Mouse (Mus musculus) CH12.LX (cell line): ENCODE measurements around the gene Prss2.
"Not testable (repeated sequence)": the region's sequence is repeated elsewhere in the genome, so short reads cannot be mapped to it uniquely, and the experiment has no call there.

ENCODE experiments used
- BHLHE40 ChIP-seq: IDR thresholded peaks from 2 replicates; pipeline ENCODE4 v1.6.1; 2011; ENCODE audit warnings: mild to moderate bottlenecking, low read depth, low read length, improper control_type of control experiment
- CHD2 ChIP-seq: IDR thresholded peaks from 2 replicates; pipeline ENCODE4 v1.6.1; 2011; ENCODE audit warnings: low read length, improper control_type of control experiment
- CTCF ChIP-seq, 2 experiments: IDR thresholded peaks in 1 of 2; conservative IDR thresholded peaks in 1 of 2; 2 replicates each; pipeline ENCODE4 v1.5.1; 2011 to 2012; ENCODE audit warnings: low read depth in 2 of 2, low read length in 2 of 2, improper control_type of control experiment in 1 of 2, inconsistent platforms in 1 of 2, mild to moderate bottlenecking in 1 of 2, moderate library complexity in 1 of 2
- EP300 ChIP-seq: IDR thresholded peaks from 2 replicates; pipeline ENCODE4 v1.6.1; 2011; ENCODE audit warnings: low read length, improper control_type of control experiment
- GABPA ChIP-seq: IDR thresholded peaks from 2 replicates; pipeline ENCODE4 v1.6.1; 2012; ENCODE audit warnings: low read depth, low read length, improper control_type of control experiment, inconsistent platforms; ENCODE audit not compliant: insufficient replicate concordance
- JUND ChIP-seq: conservative IDR thresholded peaks from 2 replicates; pipeline ENCODE4 v1.6.1; 2011; ENCODE audit warnings: low read depth, low read length, improper control_type of control experiment
- MAFK ChIP-seq: IDR thresholded peaks from 2 replicates; pipeline ENCODE4 v1.6.1; 2011; ENCODE audit warnings: low read length, improper control_type of control experiment; ENCODE audit not compliant: insufficient replicate concordance
- POLR2A ChIP-seq: IDR thresholded peaks from 2 replicates; pipeline ENCODE4 v1.6.1; 2011; ENCODE audit warnings: low read depth, mild to moderate bottlenecking, improper control_type of control experiment, low read length
- POLR2AphosphoS2 ChIP-seq: IDR thresholded peaks from 2 replicates; pipeline ENCODE4 v1.6.1; 2011; ENCODE audit warnings: low read depth, low read length, improper control_type of control experiment
- TCF12 ChIP-seq: IDR thresholded peaks from 2 replicates; pipeline ENCODE4 v1.6.1; 2014; ENCODE audit warnings: low read depth, mild to moderate bottlenecking, inconsistent platforms, low read length, improper control_type of control experiment
- USF1 ChIP-seq: IDR thresholded peaks from 2 replicates; pipeline ENCODE4 v1.6.1; 2014; ENCODE audit warnings: low read depth, mild to moderate bottlenecking, inconsistent platforms, low read length, improper control_type of control experiment
- ZC3H11A ChIP-seq: IDR thresholded peaks from 2 replicates; pipeline ENCODE4 v1.6.1; 2012; ENCODE audit warnings: low read depth, mild to moderate bottlenecking, inconsistent platforms, low read length, improper control_type of control experiment

DNA sequence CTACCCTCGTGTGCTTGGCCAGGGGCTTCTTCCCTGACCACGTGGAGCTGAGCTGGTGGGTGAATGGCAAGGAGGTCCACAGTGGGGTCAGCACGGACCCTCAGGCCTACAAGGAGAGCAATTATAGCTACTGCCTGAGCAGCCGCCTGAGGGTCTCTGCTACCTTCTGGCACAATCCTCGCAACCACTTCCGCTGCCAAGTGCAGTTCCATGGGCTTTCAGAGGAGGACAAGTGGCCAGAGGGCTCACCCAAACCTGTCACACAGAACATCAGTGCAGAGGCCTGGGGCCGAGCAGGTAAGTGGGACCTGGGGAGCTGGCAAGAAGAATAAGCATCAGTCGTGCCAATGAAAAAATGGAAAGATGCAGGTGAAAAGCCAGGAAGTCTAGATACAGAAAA lies 16.7 kb downstream of the Prss2 start:
- TF ChIP-seq CTCF (conservative IDR thresholded peaks at IDR 0.05 in 1 of 2, IDR thresholded peaks at IDR 0.05 in 1 of 2; ENCODE audit: low read depth in 2 of 2, low read length in 2 of 2); ZC3H11A; MAFK; POLR2AphosphoS2; BHLHE40; USF1; CHD2; POLR2A; GABPA; TCF12; EP300; JUND: not testable (repeated sequence)
